Mouse (Mus musculus) spleen, postnatal 4 days (tissue): ENCODE measurements around the gene Tmod3.
A peak's percentile ranks its signal among the peaks of the same experiment; 100 is the strongest.

ENCODE experiments used
- DNase-seq, 2 experiments: peaks; one replicate each; pipeline ENCODE4 v3.0.0; 2022; ENCODE audit warnings: low spot score in 2 of 2

The Tmod3 gene

DNA sequence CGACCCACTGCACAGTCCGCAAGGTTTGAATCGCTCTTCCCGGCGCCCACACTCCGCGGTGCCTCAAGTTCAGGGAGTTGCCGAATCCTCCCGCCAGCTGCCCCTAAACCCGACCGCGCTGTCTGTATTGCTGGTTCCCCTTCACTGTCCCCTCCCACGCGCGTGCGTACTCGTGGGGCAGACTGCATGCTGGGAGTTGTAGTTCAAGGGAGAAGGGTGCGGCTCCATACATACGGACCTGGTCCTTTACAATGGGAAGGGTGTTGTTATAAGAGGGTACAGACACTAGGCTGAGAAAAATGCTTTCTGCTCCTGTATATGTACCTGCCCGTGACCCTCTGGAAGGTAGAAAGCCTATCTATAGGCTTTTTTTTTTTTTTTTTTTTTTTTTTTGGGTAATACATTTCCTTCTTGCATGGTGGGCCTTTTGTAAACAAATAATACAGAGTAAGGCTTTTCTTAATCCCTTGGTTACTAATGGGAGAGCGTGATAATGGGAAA lies at the start of gene Tmod3:
TSS of gene Tmod3 (minus strand) at position 146 of the 501 bp plus-strand sequence.
- peak; percentile 94 to 98 for DNase-seq

GRCm38 (mm10) chr9:75607496-75607895 lies 48.0 kb upstream of the Tmod3 start:
- no peak for DNase-seq

GRCm38 (mm10) chr9:75601510-75601909 lies 42.1 kb upstream of the Tmod3 start:
- no peak for DNase-seq

DNA sequence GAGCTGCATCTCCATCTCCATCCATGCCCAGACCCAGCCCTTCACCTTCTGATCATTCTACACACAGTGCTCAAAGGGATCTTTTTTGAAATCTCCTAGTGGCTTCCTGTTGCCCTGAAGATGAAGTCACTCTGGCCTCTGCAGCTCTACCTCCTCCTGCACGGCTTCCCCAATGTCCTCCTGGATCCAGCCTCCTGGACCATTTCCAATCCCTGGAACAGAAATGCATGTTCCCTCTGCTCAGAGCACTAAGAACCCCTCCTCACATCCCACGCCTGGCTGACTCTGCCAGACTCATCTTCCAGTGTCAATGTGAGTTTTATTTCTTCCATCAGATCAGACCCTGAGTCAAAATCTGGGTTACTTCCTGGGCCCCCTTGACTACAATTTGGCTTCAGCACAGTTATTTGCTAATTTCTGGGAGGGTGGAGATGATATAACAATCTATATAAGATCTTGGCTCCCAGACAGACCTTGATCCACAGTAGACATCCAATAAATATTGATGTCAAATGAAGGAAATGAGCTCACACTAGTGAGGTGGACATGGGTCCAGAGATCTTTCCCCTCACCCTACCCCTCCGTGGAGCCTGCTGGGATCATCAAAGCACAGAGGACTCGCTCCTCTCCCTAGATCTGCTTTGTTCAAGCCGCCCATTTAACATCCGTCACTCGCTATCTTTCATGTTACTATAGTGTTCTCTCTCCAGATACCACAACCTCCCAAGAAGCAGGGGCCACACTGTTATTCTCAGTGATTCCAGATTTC lies 40.9 kb upstream of the Tmod3 start:
- DNase-seq = no peak

DNA sequence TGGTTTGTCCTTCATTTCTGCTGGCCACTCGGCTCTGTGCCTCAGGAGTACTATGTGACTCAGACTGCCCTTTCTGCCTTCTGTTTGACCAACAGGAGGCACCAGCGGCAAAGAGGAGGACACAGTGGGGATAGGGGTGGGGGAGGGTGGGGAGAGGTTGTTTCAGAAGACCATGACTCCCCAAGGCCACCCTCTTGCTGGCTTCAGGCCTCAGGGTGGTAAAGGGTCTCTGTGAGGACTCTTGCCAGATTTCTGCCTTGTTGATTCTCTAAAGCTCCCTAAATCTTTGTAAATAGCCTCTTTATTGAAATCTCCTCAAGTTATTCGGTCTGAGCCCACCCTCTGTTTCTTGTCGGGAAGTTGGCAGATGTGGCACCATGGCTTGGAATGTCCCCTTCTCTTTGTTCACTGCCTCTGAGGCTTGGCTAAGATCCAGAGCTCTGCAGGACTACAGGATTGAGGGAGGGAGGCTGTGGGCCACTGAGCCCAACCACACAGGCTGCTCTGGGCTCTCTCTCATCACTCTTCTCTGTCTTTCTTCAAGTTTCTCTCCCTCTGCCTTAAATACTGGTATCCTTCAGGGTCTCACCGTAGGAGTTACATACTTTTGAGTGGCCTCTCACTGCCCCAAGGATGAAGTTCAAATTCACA lies 39.9 kb upstream of the Tmod3 start:
- DNase-seq = no peak

DNA sequence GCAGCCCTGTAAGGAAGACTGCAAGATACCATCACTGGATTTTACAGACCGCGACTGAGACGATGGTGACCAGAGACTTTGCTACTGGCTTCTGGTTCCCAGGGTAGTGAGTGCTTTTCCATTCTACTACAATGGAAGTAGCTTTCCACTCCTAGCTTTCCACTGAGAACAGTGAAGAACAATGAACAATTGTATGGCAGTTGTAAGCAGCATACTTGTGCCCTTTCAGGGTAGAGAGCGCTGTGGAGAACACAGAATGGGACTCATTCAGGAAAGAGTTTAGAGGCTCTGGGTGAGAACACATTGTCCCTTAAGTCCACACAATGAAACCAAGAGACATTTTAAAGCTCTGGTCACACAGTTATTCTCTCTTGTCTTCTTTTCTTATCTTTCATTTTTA lies 38.1 kb upstream of the Tmod3 start:
- no peak for DNase-seq

- no peak for DNase-seq
These were observed 37.6 kb upstream of the Tmod3 start for GRCm38 (mm10) chr9:75597036-75597435.

DNA sequence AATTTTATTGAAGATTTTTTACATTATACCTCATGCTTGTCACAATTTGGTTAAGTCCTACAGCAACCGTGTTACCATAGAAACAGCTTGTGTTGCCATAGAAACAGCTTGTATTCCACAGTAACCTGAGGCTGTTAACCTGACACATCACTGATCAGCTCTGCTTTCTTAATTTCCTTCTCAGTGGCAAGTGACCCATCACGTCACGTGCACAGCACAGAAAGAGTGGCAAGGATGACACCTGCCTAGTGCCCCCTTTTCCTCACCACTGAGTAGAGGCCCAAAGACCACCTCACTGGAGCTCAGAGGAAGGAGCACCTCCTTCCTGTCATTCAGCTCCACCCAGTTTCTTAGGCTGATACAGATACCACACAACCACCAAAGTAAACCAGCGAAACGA lies 34.0 kb upstream of the Tmod3 start:
- no peak for DNase-seq

DNA sequence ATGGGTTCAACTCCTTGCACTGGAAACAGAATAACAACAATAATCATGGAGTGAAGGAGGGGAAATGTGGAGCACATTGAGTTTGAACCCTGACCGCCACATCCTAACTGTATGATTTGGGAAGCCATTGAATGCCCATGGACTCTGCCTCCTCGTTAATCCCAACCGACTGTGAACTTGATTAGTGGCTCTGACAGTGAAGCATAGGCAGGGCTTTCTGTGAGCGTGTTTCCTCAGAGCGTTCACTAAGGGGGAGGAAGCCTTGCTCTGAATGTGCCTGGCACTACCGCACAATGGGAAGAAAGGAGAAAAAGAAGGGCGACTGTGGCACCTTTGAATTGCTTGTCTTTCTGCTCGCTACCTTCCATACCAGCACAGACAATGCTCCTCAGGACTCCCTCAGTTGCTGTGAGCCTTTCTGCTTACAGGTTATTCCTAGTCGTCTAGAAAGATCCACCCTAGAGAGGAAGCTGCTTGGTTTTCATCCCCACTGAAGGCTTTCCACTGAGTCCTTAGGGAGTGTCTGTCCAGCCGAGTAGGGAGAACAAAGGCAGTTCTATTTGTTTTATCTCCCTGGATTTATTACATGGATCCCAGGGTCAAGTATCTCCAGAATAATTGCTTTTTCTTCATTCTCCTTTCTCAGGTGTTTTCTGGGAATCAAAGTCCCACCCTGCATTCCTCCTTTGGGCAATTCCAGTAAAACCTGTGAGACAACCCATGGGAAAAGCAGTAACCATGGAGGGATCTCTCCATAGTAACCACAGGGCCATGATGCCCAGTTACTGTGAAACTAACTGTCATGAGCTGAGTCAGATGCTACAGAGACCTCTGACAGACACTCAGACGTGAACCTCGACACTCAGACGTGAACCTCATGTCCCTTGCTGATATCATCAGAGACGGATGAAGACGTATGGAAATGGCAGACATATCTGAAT lies 30.7 kb upstream of the Tmod3 start:
- DNase-seq = no peak

- DNase-seq = no peak
These were observed 22.4 kb upstream of the Tmod3 start for GRCm38 (mm10) chr9:75581694-75582350.

DNA sequence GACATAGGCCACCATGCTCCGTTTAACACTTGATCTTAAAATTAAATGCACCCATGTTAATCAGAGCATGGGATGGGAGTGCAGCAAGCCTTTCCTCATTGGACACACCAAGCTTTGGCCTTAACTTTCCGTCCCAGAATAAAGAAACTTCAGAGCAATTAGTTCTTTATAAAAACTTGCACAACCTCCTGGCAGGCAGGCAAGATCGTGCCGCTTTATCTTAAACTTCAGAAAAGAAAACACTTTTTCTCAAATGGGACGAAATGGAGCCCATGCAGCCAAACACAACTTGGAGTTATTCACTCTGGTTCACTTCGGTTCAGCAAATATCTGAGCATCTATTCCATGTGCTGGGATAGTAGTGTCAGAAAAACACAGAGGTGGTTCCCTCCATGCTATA lies 19.9 kb upstream of the Tmod3 start:
- no peak for DNase-seq

DNA sequence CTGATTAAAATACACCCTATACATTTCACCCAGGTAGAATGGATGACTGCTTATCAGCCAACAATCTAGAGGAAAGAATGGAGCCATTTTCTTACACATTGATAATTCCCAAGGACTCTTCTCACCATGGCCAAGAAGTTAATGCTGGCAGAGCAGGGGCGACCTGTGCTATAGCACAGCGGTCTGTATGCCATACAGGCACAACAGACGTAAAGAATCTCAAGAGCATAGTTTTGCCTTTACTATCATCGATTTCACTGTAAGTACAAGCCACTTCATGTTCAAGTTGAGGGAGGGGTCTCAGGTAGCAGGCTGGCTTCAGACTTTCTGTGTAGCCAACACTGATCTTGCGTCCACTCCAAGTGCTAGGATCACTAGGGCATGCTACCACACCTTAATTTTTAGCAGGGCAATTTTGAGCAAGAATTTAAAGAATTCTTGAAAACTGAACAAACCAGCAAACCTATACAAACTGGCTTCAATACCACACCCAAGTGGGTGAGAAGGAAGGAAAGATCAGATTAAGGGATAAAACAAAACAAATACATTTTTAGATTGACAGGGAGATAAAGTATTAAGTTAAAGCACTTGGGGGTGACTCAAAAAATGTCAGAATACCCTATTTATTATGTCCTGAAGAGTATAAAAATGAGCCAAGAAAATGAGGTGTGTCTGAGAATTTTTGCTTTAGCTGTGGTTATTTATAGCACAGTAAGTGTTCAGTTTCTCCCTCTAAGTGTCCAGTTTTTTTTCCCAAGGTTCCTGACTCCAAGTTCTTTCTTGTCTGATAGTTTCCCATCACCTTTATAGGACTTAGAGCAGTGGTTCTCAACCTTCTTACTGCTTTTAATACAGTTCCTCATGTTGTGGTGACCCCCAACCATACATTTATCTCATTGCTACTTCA lies 11.8 kb upstream of the Tmod3 start:
- DNase-seq = no peak

DNA sequence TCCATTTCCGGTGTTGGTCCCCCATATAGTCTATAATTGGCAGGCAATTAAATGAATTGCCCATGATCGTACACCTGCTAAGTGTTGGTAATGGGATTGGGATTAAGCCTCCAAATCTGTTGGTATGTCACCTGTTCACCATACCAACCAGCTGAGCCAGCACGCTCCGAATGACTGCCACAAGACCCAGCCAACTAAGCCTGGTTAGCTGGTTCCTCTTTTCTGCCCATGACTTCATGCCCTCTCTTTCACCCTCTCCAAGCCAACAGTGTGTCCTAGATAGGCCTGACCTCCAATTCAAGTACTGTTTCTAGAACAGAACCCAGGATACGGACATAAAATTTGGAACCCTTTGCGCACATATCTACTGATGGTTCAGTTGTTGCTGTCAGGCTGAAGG lies 8.9 kb upstream of the Tmod3 start:
- no peak for DNase-seq

GRCm38 (mm10) chr9:75564892-75565291 lies 5.4 kb upstream of the Tmod3 start:
- no peak for DNase-seq

DNA sequence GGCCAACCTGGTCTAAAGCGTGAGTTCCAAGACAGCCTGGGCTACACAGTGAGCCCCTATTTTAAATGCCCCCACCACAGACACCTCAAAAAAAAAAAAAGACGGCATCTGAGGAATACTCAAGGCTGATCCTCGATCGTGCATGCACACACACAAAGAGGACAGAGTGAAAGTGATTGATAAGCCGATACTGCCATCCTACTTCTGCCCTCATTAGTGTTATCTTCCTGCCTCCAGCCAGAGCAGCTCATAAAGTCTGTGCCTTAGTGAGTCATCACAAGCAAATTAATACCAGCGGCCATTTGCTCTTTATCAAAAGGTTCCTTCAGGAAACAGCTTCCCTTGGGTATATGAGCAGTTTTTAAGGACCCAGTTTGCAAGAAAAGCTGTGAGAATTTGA lies 4.2 kb upstream of the Tmod3 start:
- no peak for DNase-seq

DNA sequence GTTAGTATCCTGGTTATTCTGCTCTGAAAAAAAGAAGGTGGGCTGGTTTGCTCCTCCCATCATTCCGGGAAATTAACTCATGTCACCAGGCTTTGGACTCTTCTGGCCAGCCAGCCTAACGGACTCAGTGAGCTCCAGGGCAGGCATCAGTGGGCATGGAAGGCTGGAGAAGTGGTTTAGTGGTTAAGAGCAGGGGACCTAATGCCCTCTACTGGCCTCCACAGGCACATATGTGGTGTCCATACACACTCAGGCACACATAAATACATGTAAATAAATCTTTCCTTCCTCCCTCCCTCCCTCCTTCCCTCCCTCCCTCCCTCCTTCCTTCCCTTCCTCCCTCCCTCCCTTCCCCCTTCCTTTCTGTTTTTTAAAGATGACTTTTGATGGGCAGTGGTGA lies 3.7 kb upstream of the Tmod3 start:
- no peak for DNase-seq

DNA sequence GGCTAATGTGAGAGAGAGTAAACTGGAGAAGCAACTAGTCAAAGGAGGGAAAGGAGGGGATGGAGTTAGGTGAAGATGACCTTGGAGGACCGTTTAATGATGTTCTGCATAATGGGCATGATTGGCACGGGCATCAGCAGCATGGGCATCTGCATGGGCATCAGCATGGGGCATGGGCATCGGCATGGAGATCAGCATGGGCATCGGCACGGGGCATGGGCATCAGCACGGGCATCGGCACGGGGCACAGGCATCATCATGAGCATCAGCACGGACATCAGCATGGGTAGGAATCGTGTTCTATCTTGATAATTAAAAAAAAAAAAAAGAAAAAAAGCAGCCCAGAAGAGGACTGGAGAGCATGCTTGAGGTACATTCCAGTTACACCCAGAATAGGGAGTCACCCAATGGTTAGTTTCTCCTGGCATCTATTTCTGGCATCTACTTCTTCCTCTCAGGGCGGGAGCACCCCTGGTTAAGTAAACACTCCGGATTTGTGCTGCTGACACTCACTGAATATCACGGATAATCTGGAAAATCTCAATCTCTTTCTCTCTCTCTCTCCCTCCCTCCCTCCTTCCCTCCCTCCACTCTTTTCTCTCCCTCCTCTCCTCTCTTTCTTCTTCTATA lies 1.7 kb upstream of the Tmod3 start:
- no peak for DNase-seq

- DNase-seq = no peak
These were observed 896 bp upstream of the Tmod3 start for GRCm38 (mm10) chr9:75560353-75560752.

DNA sequence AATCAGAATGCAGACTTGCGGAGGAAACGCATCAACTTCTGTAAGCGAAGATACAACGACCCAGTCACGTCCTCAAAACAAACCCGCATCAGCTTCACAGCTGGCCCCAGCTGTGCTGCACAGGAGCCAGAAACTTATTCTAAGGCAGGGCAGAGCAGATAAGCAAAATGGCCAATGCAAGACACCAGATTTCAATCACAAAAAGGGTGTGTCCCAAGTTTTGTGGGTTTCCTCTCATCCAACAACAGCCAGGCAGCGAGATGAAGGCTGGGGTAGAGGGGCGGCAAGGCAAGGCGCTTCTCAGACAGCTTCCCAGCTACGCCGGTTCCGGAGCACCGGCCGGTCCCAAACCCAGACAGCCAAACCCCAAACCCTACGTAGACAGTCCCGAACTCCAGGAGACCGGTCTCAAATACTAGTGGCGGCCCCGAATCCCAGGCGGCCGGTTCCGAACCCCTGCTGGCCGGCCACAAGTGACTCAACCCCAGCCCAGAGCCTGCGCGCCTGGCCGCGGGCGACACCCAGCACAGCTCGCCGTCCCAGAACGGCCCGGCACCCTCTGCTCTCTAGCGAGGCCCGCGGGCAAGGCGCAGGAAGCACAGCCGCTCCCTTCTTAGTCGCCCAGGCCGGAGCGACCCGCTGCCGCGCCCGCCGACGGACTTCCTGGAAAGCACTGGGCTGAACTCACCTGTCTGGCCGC lies 495 bp downstream of the Tmod3 start:
- DNase-seq = peak in 1 of 2 experiments; percentile 40

DNA sequence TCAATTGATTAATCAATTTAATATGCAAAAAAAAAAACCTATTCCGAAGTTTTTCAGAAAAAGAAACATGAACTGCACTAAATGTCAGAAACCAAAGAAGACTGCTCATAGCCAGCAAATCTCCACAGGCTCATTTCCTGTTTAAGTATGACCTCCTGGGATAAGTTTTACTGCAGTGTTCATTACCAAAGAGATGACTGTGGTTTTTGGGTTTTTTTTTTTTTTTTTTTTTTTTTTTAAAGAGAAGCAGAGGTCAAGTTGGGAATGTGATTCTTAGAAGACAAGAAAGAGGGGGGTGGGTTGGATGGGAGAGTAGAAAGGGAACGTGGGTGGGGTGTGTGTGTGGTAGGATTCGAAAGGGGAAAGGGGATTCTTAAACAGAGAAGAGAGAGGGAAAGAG lies 1.1 kb downstream of the Tmod3 start:
- DNase-seq = no peak
